Mouse (Mus musculus): Measurements from ENCODE around the gene Mfap1b. TPM values are rescaled to one million over a fixed set of nuclear protein-coding genes. Genes with fewer than 3 reads are reported as not detected.
A peak's percentile ranks its signal among the peaks of the same experiment; 100 is the strongest.
"Not testable (repeated sequence)": the region's sequence is repeated elsewhere in the genome, so short reads cannot be mapped to it uniquely, and the experiment has no call there.

The Mfap1b gene
- total and polyA plus RNA-seq, 3 experiments: 5.3 to 42.6 (median 29.2) TPM

DNA sequence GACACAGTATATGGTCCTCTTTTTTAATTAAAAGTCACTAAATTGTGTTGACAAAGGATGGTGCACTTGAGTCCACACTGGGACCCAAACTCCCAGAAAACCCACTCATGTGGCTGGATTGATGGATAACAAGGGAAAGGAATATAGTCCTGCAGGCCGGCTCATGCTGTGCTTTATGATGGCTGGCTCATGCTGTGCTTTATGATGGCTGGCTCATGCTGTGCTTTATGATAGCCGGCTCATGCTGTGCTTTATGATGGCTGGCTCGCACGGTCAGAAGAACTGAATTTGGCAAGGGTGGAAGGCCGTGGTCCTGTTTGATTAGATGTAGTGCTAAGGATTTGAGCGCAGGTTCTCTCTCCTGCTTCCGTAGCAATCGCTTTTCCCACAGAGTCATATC lies 9.7 kb upstream of the Mfap1b start:
- no peaks in the 10 kb centered on the region for H3K36me3 ChIP-seq (replicated peaks)
- H3K9me3 ChIP-seq (replicated peaks): no peaks in the 10 kb centered on the region
- DNase-seq (ENCODE audit: low spot score) (no peak), ATAC-seq (ENCODE audit: extremely low read depth, insufficient number of reproducible peaks, low FRiP score, poor library complexity, severe bottlenecking) (no peak)
- no peak for TF ChIP-seq GATA2 (IDR thresholded peaks at IDR 0.05; ENCODE audit: borderline replicate concordance, low read depth, low read length)
- TF ChIP-seq GATA1 (IDR thresholded peaks at IDR 0.05; ENCODE audit: borderline replicate concordance, low read length): no peak
- H3K4me3 ChIP-seq (ENCODE audit: low read depth, low read length): no peak overlapping the region
- H3K27me3 ChIP-seq (ENCODE audit: insufficient read depth, low read length): peaks cover 18% of the 10 kb centered on the region
- H3K4me1 ChIP-seq (ENCODE audit: insufficient read depth, low read depth, low read length): no peaks in the 10 kb centered on the region

GRCm38 (mm10) chr2:121480916-121481315 lies 7.0 kb upstream of the Mfap1b start:
- ATAC-seq (ENCODE audit: extremely low read depth, insufficient number of reproducible peaks, low FRiP score, poor library complexity, severe bottlenecking): not testable (repeated sequence)

DNA sequence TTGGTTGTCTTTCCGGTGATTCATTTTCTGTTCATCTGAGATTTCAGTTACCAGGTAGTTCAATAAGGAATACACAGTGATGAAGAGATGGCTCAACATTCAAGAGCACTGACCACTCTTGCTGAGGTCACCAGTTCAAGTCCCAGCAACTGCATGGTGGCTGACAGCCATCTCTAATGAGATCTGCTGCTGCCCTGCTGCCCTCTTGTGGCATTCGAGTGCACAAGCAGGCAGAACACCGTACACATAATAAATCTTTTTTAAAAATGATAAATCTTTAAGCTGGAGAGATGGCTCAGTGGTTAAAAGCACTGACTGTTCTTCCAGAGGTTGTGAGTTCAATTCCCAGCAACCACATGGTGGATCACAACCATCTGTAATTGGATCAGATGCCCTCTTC lies 6.6 kb upstream of the Mfap1b start:
- peaks cover 4% of the 10 kb centered on the region for H3K36me3 ChIP-seq (replicated peaks)
- peaks cover 18% of the 10 kb centered on the region for H3K27me3 ChIP-seq (ENCODE audit: insufficient read depth, low read length)
- H3K4me3 ChIP-seq (ENCODE audit: low read depth, low read length): no peak overlapping the region
- no peak for DNase-seq (ENCODE audit: low spot score)
- no peak for ATAC-seq (ENCODE audit: extremely low read depth, insufficient number of reproducible peaks, low FRiP score, poor library complexity, severe bottlenecking)
- no peaks in the 10 kb centered on the region for H3K4me1 ChIP-seq (ENCODE audit: insufficient read depth, low read depth, low read length)
- H3K9me3 ChIP-seq (replicated peaks): no peaks in the 10 kb centered on the region
- TF ChIP-seq CTCF (IDR thresholded peaks at IDR 0.05; ENCODE audit: low read depth, low read length) (peak; percentile 61), TAL1 (conservative IDR thresholded peaks at IDR 0.05; ENCODE audit: low read depth, low read length) (no peak)

More at GRCm38 (mm10) chr2:121480916-121481315, 7.0 kb upstream of the Mfap1b start:
- not testable (repeated sequence) for H3K36me3 ChIP-seq (replicated peaks); H3K4me1 ChIP-seq (ENCODE audit: insufficient read depth, low read depth, low read length); H3K4me3 ChIP-seq (ENCODE audit: low read depth, low read length); DNase-seq (ENCODE audit: low spot score); H3K9me3 ChIP-seq (replicated peaks)
- H3K27me3 ChIP-seq (ENCODE audit: insufficient read depth, low read length): peaks cover 18% of the 10 kb centered on the region

DNA sequence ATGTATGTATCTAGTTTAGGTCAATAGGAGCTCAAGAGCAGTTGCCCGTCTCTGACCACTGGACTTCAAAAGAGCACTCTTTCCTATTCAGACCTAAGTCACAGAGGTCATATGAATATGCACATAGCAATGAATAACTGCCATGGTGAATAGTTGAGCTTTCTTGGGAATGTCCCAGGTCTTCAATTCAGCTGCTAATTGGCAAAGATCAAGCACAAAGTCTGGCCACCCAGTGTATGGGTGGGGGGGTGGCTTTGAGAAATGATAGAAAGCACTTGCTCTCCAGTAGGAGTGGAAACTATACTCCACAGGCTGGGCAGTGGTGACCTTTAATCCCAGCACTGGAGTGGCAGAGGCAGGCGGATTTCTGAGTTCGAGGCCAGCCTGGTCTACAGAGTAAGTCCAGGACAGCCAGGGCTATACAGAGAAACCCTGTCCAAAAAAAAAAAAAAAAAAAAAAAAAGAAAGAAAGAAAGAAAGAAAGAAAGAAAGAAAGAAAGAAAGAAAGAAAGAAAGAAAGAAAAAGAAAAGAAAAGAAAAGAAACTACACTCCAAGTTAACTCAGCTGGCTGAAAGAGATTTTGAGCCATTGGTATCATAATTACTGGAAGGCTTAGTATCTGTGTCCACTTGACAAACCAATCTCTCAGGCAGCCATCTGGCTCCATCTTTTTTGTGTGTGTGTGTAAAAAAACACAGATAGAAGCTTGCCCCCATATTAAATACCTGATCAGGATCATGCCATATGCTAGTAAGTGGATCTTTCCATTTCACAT lies 3.8 kb upstream of the Mfap1b start:
- no peak for DNase-seq (ENCODE audit: low spot score)
- no peak overlapping the region for H3K4me3 ChIP-seq (ENCODE audit: low read depth, low read length)
- ATAC-seq (ENCODE audit: extremely low read depth, insufficient number of reproducible peaks, low FRiP score, poor library complexity, severe bottlenecking): no peak
- no peak for TF ChIP-seq GATA2 (IDR thresholded peaks at IDR 0.05; ENCODE audit: borderline replicate concordance, low read depth, low read length)
- TF ChIP-seq CTCF (IDR thresholded peaks at IDR 0.05; ENCODE audit: low read depth, low read length): no peak
- no peak for TF ChIP-seq POLR2AphosphoS5 (IDR thresholded peaks at IDR 0.05; ENCODE audit: insufficient replicate concordance, low read depth, low read length)
- no peak for TF ChIP-seq GATA1 (IDR thresholded peaks at IDR 0.05; ENCODE audit: borderline replicate concordance, low read length)
- TF ChIP-seq TAL1 (conservative IDR thresholded peaks at IDR 0.05; ENCODE audit: low read depth, low read length): no peak
- no peaks in the 10 kb centered on the region for H3K9me3 ChIP-seq (replicated peaks)
- peaks cover 4% of the 10 kb centered on the region for H3K36me3 ChIP-seq (replicated peaks)
- H3K4me1 ChIP-seq (ENCODE audit: insufficient read depth, low read depth, low read length): no peaks in the 10 kb centered on the region; the same call in 1 of the 2 replicates
- peaks cover 7% of the 10 kb centered on the region for H3K27me3 ChIP-seq (ENCODE audit: insufficient read depth, low read length)

- H3K4me1 ChIP-seq (ENCODE audit: insufficient read depth, low read depth, low read length); H3K9me3 ChIP-seq (replicated peaks); H3K27me3 ChIP-seq (ENCODE audit: insufficient read depth, low read length); DNase-seq (ENCODE audit: low spot score); ATAC-seq (ENCODE audit: extremely low read depth, insufficient number of reproducible peaks, low FRiP score, poor library complexity, severe bottlenecking); H3K4me3 ChIP-seq (ENCODE audit: low read depth, low read length): not testable (repeated sequence)
- H3K36me3 ChIP-seq (replicated peaks): peaks cover 11% of the 10 kb centered on the region
Observed at GRCm38 (mm10) chr2:121475306-121475705, 1.4 kb upstream of the Mfap1b start.

GRCm38 (mm10) chr2:121474180-121474535 lies 291 bp upstream of the Mfap1b start:
- TF ChIP-seq GATA1 (IDR thresholded peaks at IDR 0.05; ENCODE audit: borderline replicate concordance, low read length) (no peak), GATA2 (IDR thresholded peaks at IDR 0.05; ENCODE audit: borderline replicate concordance, low read depth, low read length) (no peak), CTCF (IDR thresholded peaks at IDR 0.05; ENCODE audit: low read depth, low read length) (no peak), TAL1 (conservative IDR thresholded peaks at IDR 0.05; ENCODE audit: low read depth, low read length) (no peak), POLR2AphosphoS5 (IDR thresholded peaks at IDR 0.05; ENCODE audit: insufficient replicate concordance, low read depth, low read length) (no peak)
- H3K4me1 ChIP-seq (ENCODE audit: insufficient read depth, low read depth, low read length): peaks cover 7% of the 10 kb centered on the region; the same call in 1 of the 2 replicates
- no peaks in the 10 kb centered on the region for H3K27me3 ChIP-seq (ENCODE audit: insufficient read depth, low read length)
- peaks cover 11% of the 10 kb centered on the region for H3K36me3 ChIP-seq (replicated peaks)
- H3K4me3 ChIP-seq (ENCODE audit: low read depth, low read length): peak overlapping the region; percentile 70
- no peak for DNase-seq (ENCODE audit: low spot score)
- no peak for ATAC-seq (ENCODE audit: extremely low read depth, insufficient number of reproducible peaks, low FRiP score, poor library complexity, severe bottlenecking)
- H3K9me3 ChIP-seq (replicated peaks): no peaks in the 10 kb centered on the region

DNA sequence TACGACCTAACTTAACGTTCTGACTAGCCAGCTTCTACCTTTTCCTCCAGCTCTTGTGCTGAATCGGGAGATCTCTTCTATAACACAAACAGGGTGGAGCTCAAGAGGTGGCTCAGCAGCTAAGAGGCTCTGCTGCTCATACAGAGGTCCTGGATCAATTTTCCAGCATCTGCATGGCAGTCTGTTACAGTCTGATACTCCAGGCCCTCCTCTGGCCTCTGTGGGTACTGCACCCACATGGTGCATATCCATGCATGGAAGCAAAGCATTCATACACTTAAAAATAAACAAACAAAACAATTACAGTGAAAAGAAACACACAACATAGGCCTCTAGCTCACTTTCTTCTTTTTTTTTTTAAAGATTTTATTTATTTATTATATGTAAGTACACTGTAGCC lies 1.1 kb downstream of the Mfap1b start:
- H3K9me3 ChIP-seq (replicated peaks); H3K27me3 ChIP-seq (ENCODE audit: insufficient read depth, low read length); ATAC-seq (ENCODE audit: extremely low read depth, insufficient number of reproducible peaks, low FRiP score, poor library complexity, severe bottlenecking); H3K4me3 ChIP-seq (ENCODE audit: low read depth, low read length); H3K4me1 ChIP-seq (ENCODE audit: insufficient read depth, low read depth, low read length); DNase-seq (ENCODE audit: low spot score): not testable (repeated sequence)
- peaks cover 11% of the 10 kb centered on the region for H3K36me3 ChIP-seq (replicated peaks)

DNA sequence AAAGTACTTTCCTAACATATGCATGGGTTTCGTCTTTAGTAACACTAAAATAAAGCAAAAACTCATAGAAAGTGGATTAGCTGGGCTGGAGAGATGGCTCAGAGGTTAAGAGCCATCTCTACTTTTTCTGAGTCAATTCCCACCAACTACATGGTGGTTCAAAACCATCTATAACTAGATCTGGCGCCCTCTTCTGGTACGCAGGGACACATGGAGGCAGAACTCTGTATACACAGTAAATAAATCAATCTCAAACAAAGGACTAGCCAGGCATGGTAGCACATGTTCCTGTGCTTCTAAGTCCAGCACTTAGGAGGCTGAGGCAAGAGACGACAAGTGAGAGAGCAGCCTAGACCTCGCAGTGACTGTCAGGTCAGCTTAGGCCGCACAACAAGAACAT lies 4.9 kb downstream of the Mfap1b start:
- H3K36me3 ChIP-seq (replicated peaks); H3K9me3 ChIP-seq (replicated peaks); ATAC-seq (ENCODE audit: extremely low read depth, insufficient number of reproducible peaks, low FRiP score, poor library complexity, severe bottlenecking): not testable (repeated sequence)

More for the DNA sequence above, 4.9 kb downstream of the Mfap1b start:
- not testable (repeated sequence) for H3K27me3 ChIP-seq (ENCODE audit: insufficient read depth, low read length); H3K4me3 ChIP-seq (ENCODE audit: low read depth, low read length); DNase-seq (ENCODE audit: low spot score); H3K4me1 ChIP-seq (ENCODE audit: insufficient read depth, low read depth, low read length)
